Mouse (Mus musculus) ES-Bruce4 (cell line): ENCODE measurements around the gene Atf4.

Experiments
- CTCF ChIP-seq: IDR thresholded peaks from one replicate; pipeline ENCODE4 v1.8.1; 2011; ENCODE audit warnings: low read depth, low read length
- EP300 ChIP-seq: IDR thresholded peaks from 2 replicates; pipeline ENCODE4 v1.6.1; 2011; ENCODE audit warnings: low read depth, low read length; ENCODE audit not compliant: insufficient read depth
- POLR2A ChIP-seq: IDR thresholded peaks from one replicate; pipeline ENCODE4 v1.8.1; 2011; ENCODE audit warnings: low read length; ENCODE audit not compliant: insufficient read depth

GRCm38 (mm10) chr15:80256656-80257601 is 1.9 kb downstream of the Atf4 start:
- no peak for TF ChIP-seq CTCF
- no peak for TF ChIP-seq EP300
- no peak for TF ChIP-seq POLR2A
